Mouse (Mus musculus) G1E (cell line): ENCODE measurements around the gene Inpp5d.

ENCODE experiments used
- CTCF ChIP-seq: IDR thresholded peaks from 2 replicates; pipeline ENCODE4 v1.5.1; 2012; ENCODE audit warnings: low read depth, low read length, inconsistent platforms, mixed read lengths
- POLR2AphosphoS5 ChIP-seq: IDR thresholded peaks from 2 replicates; pipeline ENCODE4 v1.6.1; 2012; ENCODE audit warnings: low read depth, low read length, inconsistent platforms; ENCODE audit not compliant: insufficient replicate concordance
- TAL1 ChIP-seq: conservative IDR thresholded peaks from 2 replicates; pipeline ENCODE4 v1.6.1; 2012; ENCODE audit warnings: low read depth, low read length, inconsistent platforms, mixed read lengths

DNA sequence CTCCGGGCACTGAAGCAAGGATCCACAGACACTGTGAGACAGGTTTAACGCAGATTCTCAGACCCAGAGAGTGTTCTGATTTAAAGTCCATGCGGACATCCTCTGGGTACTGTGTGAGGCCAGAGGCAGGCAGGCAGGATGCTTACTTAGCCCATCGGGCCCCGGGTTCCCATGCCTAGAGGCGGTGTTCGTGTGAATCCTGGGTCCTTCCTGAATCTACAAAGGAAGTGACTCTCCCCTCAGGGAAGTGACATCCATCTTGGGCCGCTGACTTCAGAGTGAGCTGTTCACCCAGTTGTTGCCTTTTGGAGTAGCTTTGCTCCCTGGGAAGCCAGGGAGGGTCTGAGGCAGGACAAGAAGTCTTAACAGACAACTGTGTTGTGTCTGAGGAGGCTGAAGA lies 19.6 kb downstream of the Inpp5d start:
- TF ChIP-seq POLR2AphosphoS5 (no peak), CTCF (no peak), TAL1 (no peak)
